Mouse (Mus musculus) kidney, adult 18-20 months (tissue): Measurements from ENCODE around the gene 1700001C19Rik.

Experiments used
- DNase-seq: peaks from one replicate; pipeline ENCODE4 v3.0.0; 2021

The 1700001C19Rik gene

GRCm38 (mm10) chr17:47461688-47462087 lies 24.5 kb upstream of the 1700001C19Rik start:
- no peak for DNase-seq

GRCm38 (mm10) chr17:47459341-47459919 lies 22.3 kb upstream of the 1700001C19Rik start:
- DNase-seq: no peak

GRCm38 (mm10) chr17:47458936-47459335 lies 21.8 kb upstream of the 1700001C19Rik start:
- no peak for DNase-seq

DNA sequence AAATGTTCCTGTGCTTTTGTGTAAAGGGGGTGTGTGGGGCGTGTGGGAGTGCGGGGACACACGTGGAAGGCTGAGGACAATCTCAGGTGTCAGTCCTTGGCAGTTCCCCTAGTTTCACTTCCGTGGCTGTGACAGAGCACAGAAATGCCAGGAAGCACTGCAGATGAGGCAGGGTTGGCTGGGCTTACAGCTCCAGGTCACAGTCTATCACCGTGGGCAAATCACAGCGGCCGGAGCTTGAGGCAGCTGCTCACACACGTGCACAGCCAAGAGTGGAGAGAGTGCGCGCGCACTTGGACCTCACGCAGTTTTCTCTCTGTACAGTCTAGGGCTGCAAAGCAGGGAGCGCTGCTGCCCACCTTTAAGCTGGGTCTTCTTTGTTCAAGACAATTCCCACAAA lies 21.1 kb upstream of the 1700001C19Rik start:
- no peak for DNase-seq

- DNase-seq: peak; percentile 28
Measured at GRCm38 (mm10) chr17:47454675-47455074, 17.5 kb upstream of the 1700001C19Rik start.

DNA sequence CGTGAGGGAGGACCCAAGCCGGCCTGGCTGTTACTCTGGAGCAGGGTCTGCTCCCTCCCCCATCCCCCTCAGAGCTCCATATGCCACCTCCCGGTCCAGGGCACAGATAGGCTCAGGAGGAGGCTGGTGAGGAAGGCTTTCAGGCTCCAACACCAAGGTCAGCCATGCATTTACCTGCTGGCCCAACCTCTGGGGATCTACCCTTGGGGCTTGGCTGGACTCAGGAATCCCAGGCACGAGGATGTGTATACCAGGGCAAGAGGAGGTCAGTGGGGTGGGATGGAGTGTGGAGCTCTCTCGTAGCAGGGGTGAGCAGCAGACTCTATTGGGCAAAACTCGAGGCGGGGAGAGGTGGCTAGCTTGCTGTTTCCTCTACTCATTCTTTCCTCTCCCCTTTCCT lies 15.7 kb upstream of the 1700001C19Rik start:
- DNase-seq: peak; percentile 32

- DNase-seq: peak; percentile 61
Measured at GRCm38 (mm10) chr17:47450880-47451565, 13.8 kb upstream of the 1700001C19Rik start.

GRCm38 (mm10) chr17:47450239-47450638 lies 13.1 kb upstream of the 1700001C19Rik start:
- DNase-seq: no peak

GRCm38 (mm10) chr17:47449432-47449831 lies 12.3 kb upstream of the 1700001C19Rik start:
- DNase-seq: no peak

DNA sequence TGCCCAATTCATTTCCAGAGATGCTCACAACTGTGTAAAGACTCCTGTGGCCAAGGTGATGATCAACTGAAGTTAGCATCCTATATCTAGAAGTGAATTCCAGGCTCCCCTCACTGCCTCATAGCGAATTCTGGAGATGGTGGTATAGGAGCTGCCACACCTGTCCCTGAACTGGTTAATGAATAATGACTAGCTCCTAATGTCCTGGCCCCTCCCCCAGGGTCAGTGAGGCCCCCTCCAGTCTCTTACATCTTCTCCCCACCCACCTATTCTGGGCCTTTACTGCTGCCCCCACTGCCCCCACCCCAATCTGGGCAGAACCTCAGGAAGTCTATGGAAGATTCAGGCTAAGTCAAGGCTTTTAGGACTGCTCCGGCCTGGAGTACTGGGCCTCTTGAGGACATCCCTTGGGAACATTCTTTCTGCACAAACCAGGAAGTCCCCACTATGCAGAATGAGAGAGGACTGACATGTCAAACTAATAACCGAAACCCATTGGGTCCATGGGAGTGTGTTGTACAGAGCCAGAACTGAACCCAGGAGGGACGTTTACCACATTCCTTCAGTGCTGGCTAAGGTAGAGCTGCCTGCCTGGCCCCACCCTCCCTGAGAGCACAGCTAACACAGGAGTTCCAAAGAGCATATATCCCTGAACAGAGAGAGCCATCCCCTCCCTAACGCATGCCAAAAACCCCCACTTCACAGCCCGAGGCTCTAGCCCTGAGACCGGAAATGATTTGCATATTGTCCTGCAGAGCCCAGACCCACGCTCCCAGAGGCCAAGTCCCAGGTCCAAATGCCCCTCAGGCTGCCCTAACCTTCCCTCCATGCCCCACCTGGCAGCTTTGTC lies 11.6 kb upstream of the 1700001C19Rik start:
- DNase-seq: no peak

GRCm38 (mm10) chr17:47446561-47446960 lies 9.4 kb upstream of the 1700001C19Rik start:
- no peak for DNase-seq

DNA sequence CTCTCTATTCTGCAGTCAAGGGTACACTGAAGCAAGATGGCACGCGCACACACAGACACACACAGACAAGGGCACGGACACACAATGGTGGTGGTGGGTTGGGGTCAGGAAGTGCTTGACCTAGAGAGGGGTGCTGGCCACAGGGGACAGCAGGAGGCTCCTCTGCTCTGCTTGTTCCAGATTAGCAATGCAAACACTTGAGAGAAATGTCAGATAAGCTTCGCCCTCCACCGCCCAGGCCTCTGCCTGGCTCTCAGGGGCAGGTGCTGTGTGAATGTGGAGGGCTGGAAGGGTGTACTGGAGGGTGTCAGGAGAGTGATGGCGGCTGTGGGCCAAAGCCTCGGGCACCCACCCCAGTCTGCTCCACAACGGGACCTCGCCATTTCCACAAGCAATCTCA lies 8.8 kb upstream of the 1700001C19Rik start:
- DNase-seq: no peak

GRCm38 (mm10) chr17:47445518-47445917 lies 8.3 kb upstream of the 1700001C19Rik start:
- no peak for DNase-seq

GRCm38 (mm10) chr17:47444113-47444512 lies 6.9 kb upstream of the 1700001C19Rik start:
- no peak for DNase-seq

GRCm38 (mm10) chr17:47442271-47442670 lies 5.1 kb upstream of the 1700001C19Rik start:
- no peak for DNase-seq

- DNase-seq: peak; percentile 46
Measured at GRCm38 (mm10) chr17:47441296-47442051, 4.3 kb upstream of the 1700001C19Rik start.

GRCm38 (mm10) chr17:47440359-47440890 lies 3.2 kb upstream of the 1700001C19Rik start:
- peak; percentile 55 for DNase-seq

GRCm38 (mm10) chr17:47439396-47440028 lies 2.3 kb upstream of the 1700001C19Rik start:
- DNase-seq: no peak

GRCm38 (mm10) chr17:47438611-47439010 lies 1.4 kb upstream of the 1700001C19Rik start:
- DNase-seq: no peak

DNA sequence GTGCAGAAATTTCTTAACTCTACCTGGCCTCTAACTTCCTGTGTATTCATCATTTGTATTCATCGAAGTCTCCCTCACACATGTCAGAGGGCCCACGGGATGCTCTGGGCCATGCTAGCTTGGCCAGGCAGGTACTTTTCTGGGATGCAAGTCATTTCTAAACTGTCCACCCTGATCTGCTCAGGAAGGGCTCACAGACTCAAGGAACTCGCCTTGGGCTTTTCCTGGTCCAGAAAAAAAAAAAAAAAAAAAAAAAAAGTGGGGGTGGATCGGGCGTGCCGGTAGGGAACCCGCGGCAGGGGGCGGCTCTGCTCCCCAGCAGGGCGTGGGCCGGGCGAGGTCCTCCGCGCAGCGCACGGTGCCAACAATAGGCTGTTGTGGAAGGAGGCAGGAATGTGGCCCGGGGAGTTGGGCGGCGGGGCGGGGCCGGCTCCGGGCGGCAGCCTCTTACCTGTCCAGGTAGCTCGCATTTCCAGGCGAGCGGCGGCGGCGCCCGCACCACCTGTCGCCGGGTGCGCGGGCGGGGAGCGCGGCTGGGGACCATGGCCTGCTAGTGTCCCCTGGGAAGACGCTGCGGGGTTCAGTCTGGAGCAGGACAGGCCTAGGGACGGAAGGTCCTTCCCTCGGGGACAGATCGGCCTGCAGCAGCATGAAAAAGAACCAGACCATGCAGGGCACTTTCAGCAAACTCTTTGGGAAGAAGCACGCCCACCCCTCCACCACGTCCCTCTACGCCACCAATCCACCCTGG lies 845 bp downstream of the 1700001C19Rik start, which contains the start of gene AI661453:
AI661453 (plus strand) TSS at position 460 of the 751 bp plus-strand sequence.
- DNase-seq: peak; percentile 79

DNA sequence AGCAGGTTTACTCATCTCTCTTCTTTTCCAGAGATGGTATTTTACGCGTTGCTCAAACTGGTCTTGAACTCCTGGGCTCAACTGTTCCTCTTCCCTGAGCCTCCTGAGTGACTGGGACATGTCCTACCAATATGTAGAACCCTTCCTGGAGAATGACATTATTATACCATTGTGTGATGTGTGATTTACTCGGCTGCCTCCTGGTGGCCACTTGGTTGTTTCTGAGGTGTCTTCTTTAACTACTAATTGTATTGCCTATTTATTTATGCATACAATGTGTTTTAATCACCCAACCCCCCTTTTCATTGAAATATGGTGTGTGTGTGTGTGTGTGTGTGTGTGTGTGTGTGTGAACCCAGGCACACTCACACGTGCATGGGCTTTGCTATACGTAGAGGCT lies 6.4 kb downstream of the 1700001C19Rik start:
- DNase-seq: no peak
